Mouse (Mus musculus) cerebellum, adult 2 months (tissue): ENCODE data around the gene Zrsr2. TPM values are rescaled to one million over a fixed set of nuclear protein-coding genes. Genes with fewer than 3 reads are reported as not detected.

Source experiments
- DNase-seq, 2 experiments: peaks; one replicate each; pipeline ENCODE4 v3.0.0; 2021
- H3K27ac ChIP-seq: fragments of 200-500 bp; 2 replicates; pipeline ENCODE4 v1.5.1; 2012; ENCODE audit warnings: low read length, control low read depth, inconsistent platforms; ENCODE audit not compliant: insufficient read depth
- H3K27me3 ChIP-seq: fragments of 200-500 bp; 2 replicates; pipeline ENCODE4 v1.6.1; 2012; ENCODE audit warnings: inconsistent platforms, mild to moderate bottlenecking, low read length, moderate library complexity; ENCODE audit not compliant: control insufficient read depth, insufficient read depth
- H3K4me1 ChIP-seq: fragments of 200-500 bp; 2 replicates; pipeline ENCODE4 v1.6.1; 2011; ENCODE audit warnings: low read length; ENCODE audit not compliant: control insufficient read depth, insufficient read depth
- H3K4me3 ChIP-seq: fragments of 200-500 bp; replicated peaks from 2 replicates; pipeline ENCODE3; 2011; ENCODE audit warnings: mild to moderate bottlenecking, low read depth, low read length, control low read depth; ENCODE audit not compliant: insufficient read depth
- CTCF ChIP-seq: fragments of 200-500 bp; IDR thresholded peaks from 2 replicates; pipeline ENCODE4 v1.5.1; 2011; ENCODE audit warnings: low read depth, mild to moderate bottlenecking, control low read depth, low read length, moderate library complexity, borderline replicate concordance; ENCODE audit not compliant: insufficient read depth
- POLR2A ChIP-seq: fragments of 200-500 bp; IDR thresholded peaks from 2 replicates; pipeline ENCODE4 v1.6.1; 2011; ENCODE audit warnings: low read length, control low read depth, borderline replicate concordance; ENCODE audit not compliant: insufficient read depth
- WGBS: fragments of 180-500 bp; shearing (Covaris S2); methylation state at CpG from one replicate; pipeline ENCODE4 v1.1.7; 2018; 5-methylcytosine and 5-hydroxymethylcytosine counted together
- polyA plus RNA-seq: library from polyadenylated mRNA; depleted of rRNA; stranded (reverse); fragments of >200 nt; gene quantifications from 2 replicates; pipeline ENCODE4 v1.2.3, GENCODE M21; 2012; rRNA removed

Gene Zrsr2
- 32.4 and 36.8 TPM in 2 replicates for polyA plus RNA-seq

DNA sequence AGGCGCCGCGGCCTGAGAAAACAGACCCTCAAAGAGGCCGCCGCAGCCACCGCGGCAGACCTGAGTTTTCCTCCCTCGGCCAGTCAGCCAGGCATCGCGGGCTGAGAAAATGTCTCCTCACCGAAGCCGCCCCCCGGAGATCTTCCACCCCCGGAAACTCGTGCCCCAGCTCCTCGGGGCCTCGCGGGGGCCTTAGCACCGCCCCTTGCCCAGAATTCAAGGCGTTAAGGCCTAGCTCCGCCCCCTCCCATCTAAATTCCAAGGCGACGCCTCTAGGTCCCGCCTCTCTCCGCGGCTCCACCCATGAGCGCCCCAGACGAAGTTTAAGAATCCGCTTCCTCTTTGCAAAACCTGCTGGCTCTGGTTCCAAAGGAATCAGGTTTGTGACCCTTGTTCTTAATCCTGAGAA is at the start of gene Zrsr2:
TSS of gene Zrsr2 (minus strand) at position 195 of the 409 bp plus-strand sequence.
- Histone ChIP-seq H3K4me3 (peak within 1 kb of the TSS; percentile 67), H3K4me1 (no peaks in the 10 kb centered on the region), H3K27me3 (no peaks in the 10 kb centered on the region), H3K27ac (peak within 1 kb of the TSS; percentile 89)
- TF ChIP-seq CTCF (no peak), POLR2A (peak; percentile 45; the same call in 1 of the 2 replicates)
- 4% methylated on average over 22 of the region's 29 CpGs for WGBS
- peak; percentile 67 to 82 for DNase-seq

DNA sequence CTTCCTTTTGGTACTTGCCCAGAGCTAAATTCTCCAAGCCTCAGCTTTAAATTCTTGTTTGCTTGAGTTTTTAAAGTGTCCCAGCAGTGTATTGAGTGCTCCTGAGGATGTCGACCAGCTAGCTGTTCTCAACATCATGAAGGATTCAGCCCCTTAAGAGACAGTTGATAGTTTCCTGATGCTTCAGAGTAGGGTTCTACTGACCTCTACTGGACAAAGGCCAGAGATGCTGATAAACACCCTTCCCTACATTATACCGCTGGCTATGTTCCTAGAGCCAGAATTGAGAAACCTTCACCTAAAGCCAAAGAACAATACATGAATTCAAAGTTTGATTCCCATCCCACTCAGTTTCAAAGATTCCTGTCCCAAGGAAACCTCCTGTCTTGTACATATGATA is 46.3 kb upstream of the Zrsr2 start:
- TF ChIP-seq CTCF (peak; percentile 33; the same call in 1 of the 2 replicates), POLR2A (no peak)
- Histone ChIP-seq H3K27ac (no peak overlapping the region), H3K27me3 (no peaks in the 10 kb centered on the region), H3K4me3 (no peak overlapping the region), H3K4me1 (no peaks in the 10 kb centered on the region)
- WGBS, result 8% methylated on average over 2 of the region's 2 CpGs
- peak in 1 of 2 experiments; percentile 15 for DNase-seq

- no peak for DNase-seq
- WGBS, result 93% methylated on average over 1 of the region's 1 CpGs
- H3K4me1 ChIP-seq, result no peaks in the 10 kb centered on the region
- no peak for TF ChIP-seq CTCF
- TF ChIP-seq POLR2A, result no peak
- H3K4me3 ChIP-seq, result no peak overlapping the region
- H3K27me3 ChIP-seq, result no peaks in the 10 kb centered on the region
- H3K27ac ChIP-seq, result no peak overlapping the region
These were observed 41.4 kb upstream of the Zrsr2 start for GRCm38 (mm10) chrX:163999848-164000247.

GRCm38 (mm10) chrX:163996754-163997153 is 38.3 kb upstream of the Zrsr2 start:
- DNase-seq, result no peak
- no peak overlapping the region for H3K4me3 ChIP-seq
- TF ChIP-seq CTCF, result no peak
- TF ChIP-seq POLR2A, result no peak
- no peaks in the 10 kb centered on the region for H3K27me3 ChIP-seq
- H3K4me1 ChIP-seq, result no peaks in the 10 kb centered on the region
- WGBS, result 89% methylated on average over 3 of the region's 3 CpGs
- no peak overlapping the region for H3K27ac ChIP-seq

DNA sequence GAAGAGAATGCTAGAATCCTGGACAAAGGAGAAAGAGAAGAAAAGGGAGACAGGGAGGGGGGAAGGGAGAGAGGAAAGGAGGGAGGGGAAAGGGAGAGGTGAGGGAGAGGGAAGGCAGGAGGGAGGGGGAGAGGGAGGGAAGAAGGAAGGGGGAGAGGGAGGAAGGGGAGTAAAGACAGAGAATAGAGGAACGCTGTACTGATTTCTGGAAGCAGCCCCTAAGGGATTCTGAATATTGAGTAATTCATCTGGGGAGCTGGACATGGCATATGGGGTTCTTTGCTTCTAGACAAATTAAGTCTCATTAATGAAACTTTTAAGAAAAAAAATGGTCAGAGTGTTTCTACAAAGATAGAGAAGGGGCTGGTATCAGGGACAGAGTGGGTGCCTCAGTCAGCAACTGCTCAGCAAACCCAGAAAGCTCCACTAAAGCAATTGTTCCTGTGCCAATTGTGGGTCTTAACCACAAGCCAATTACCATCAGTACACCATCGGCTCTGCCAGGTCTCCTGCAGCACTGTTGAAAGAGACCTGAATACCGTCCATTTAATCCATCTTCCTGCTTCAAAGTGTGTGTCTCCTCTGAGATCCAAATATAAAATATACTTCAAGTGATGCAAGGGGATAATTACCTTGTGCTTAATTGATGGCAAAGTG is 29.4 kb upstream of the Zrsr2 start:
- Histone ChIP-seq H3K27me3 (no peaks in the 10 kb centered on the region), H3K4me1 (no peaks in the 10 kb centered on the region), H3K27ac (no peak overlapping the region), H3K4me3 (no peak overlapping the region)
- TF ChIP-seq CTCF (no peak), POLR2A (no peak)
- WGBS, result 8% methylated on average over 3 of the region's 3 CpGs
- no peak for DNase-seq

GRCm38 (mm10) chrX:163982129-163982528 is 23.7 kb upstream of the Zrsr2 start:
- Histone ChIP-seq H3K27me3 (no peaks in the 10 kb centered on the region), H3K27ac (no peak overlapping the region), H3K4me1 (no peaks in the 10 kb centered on the region), H3K4me3 (no peak overlapping the region)
- no peak for DNase-seq
- WGBS, result 76% methylated on average over 6 of the region's 6 CpGs
- TF ChIP-seq POLR2A (no peak), CTCF (no peak)

DNA sequence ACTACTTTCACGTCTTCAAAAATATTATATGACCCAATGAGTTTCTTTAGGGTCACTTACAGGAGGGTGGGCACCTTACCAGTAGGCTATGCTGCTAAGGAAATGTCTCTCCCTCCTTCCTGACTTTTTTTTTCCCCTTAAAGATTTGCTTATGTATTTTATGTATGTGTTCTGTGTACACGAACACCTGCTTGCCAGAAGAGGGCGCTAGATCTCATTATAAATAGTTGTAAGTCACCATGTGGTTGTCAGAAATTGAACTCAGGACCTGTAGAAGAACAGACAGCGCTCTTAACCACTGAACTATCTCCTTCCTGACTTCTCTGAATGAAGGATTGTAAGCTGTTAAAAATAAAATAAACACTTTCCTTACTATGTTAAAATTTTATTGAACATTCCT is 23.0 kb upstream of the Zrsr2 start:
- no peaks in the 10 kb centered on the region for H3K4me1 ChIP-seq
- no peak for DNase-seq
- 53% methylated on average over 4 of the region's 4 CpGs for WGBS
- no peak for TF ChIP-seq CTCF
- TF ChIP-seq POLR2A, result no peak
- H3K27me3 ChIP-seq, result no peaks in the 10 kb centered on the region
- H3K4me3 ChIP-seq, result no peak overlapping the region
- H3K27ac ChIP-seq, result no peak overlapping the region

DNA sequence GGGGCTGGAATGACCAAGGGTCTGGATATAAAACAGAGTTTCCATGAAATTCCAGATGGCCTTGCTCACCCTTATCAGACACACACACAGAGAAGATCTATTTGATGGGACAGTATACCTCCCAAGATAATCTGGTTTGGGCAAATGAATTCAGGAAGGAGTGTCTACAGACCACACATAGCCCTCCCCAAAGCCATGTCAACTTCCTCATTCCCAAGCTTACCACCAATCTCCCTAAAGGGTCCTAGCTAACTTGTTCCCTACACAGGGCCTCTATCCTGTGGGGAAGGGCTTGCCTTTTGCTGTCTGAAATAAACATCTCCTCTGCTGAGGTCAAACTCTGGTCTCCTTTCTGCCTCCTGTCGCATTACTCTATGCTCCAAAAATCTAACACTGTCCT is 22.6 kb upstream of the Zrsr2 start:
- no peak for TF ChIP-seq CTCF
- TF ChIP-seq POLR2A, result no peak
- WGBS, result 100% methylated on average over 1 of the region's 1 CpGs

More for the DNA sequence above, 22.6 kb upstream of the Zrsr2 start:
- Histone ChIP-seq H3K4me3 (no peak overlapping the region), H3K27me3 (no peaks in the 10 kb centered on the region), H3K27ac (no peak overlapping the region), H3K4me1 (no peaks in the 10 kb centered on the region)
- no peak for DNase-seq
